In genomic region chr19:14351728-14352340, GRCm38 (mm10) we compare ENCODE assay signal across 23 mouse cellular contexts.
A peak's percentile ranks its signal among the peaks of the same experiment; 100 is the strongest.
DNase-seq lines count a peak whose midpoint lies in the region; ATAC-seq and TF ChIP-seq lines count a peak whose summit lies in the region.
"Had no signal": no experiment of that assay in that cellular context is flagged by ENCODE, and none has a peak within 500 bp of the region (broad histone marks: within the 10 kb centered on the region; RNA-seq: fewer than 3 reads in every experiment).

No protein-coding gene starts in this region.

- H3K36me3 ChIP-seq in spleen, adult 2 months (ENCODE audit: control insufficient read depth, insufficient read depth, low read length) = no peaks in the 10 kb centered on the region
- H3K36me3 ChIP-seq in CH12.LX (replicated peaks in 1 of 2; ENCODE audit: control insufficient read depth in 1 of 2, insufficient read depth in 1 of 2, low read length in 1 of 2) = no peaks in the 10 kb centered on the region
- H3K36me3 ChIP-seq: midbrain, embryonic 15.5 days had no signal

- TF ChIP-seq CTCF in spleen, adult 2 months (IDR thresholded peaks at IDR 0.05; ENCODE audit: extremely low read depth, insufficient read depth, insufficient read length, insufficient replicate concordance) = no peak
- no peak for TF ChIP-seq CTCF in CH12.LX (conservative IDR thresholded peaks at IDR 0.05 in 1 of 2, IDR thresholded peaks at IDR 0.05 in 1 of 2; ENCODE audit: low read depth in 2 of 2, low read length in 2 of 2)

- TF ChIP-seq EP300 in CH12.LX (IDR thresholded peaks at IDR 0.05; ENCODE audit: low read length) = peak; percentile 94

- WGBS in spleen, adult 2 months = 17% methylated on average over 4 of the region's 4 CpGs

- TF ChIP-seq RAD21 in CH12.LX (IDR thresholded peaks at IDR 0.05; ENCODE audit: low read depth, low read length) = no peak; the same call in none of the 2 replicates

- H3K4me2 ChIP-seq in CH12.LX (ENCODE audit: insufficient read depth, low read depth, poor library complexity, severe bottlenecking) = peak overlapping the region; percentile 78
- H3K4me2 ChIP-seq: forebrain, embryonic 13.5 days; midbrain, embryonic 15.5 days had no signal

- peak overlapping the region; percentile 25 for H3K9ac ChIP-seq in CH12.LX (ENCODE audit: insufficient read depth, low read depth)
- H3K9ac ChIP-seq: forebrain, embryonic 13.5 days; midbrain, embryonic 15.5 days had no signal

- H3K27ac ChIP-seq in spleen, adult 2 months (ENCODE audit: insufficient read depth, low read length) = peak overlapping the region; percentile 82
- H3K27ac ChIP-seq in CH12.LX (ENCODE audit: insufficient read depth, low read depth) = peak overlapping the region; percentile 94
- H3K27ac ChIP-seq: forebrain, embryonic 13.5 days; hindbrain, postnatal 0 days; layer of hippocampus, adult 2 months; midbrain, embryonic 15.5 days had no signal

- no peak overlapping the region for H3K4me3 ChIP-seq in spleen, adult 2 months (ENCODE audit: extremely low read depth, insufficient read depth, insufficient read length)
- H3K4me3 ChIP-seq in CH12.LX (replicated peaks in 1 of 3; ENCODE audit: low read depth in 2 of 3, low read length in 2 of 3, poor library complexity in 1 of 3) = no peak overlapping the region
- H3K4me3 ChIP-seq: forebrain, embryonic 13.5 days; layer of hippocampus, adult 2 months; midbrain, embryonic 15.5 days; myocyte had no signal

- in situ Hi-C loops in CH12.LX (cut with MboI; ENCODE audit: low pct_ligation_motif_present, low pct_unique_long_range_greater_than_20kb, low sequenced_read_pairs) = loop anchor here (25.0 kb wide), 1 partner anchor 240 kb away; no protein-coding TSS in a partner anchor

- H3K9me3 ChIP-seq in CH12.LX (replicated peaks; ENCODE audit: low read length) = no peaks in the 10 kb centered on the region
- H3K9me3 ChIP-seq: forebrain, embryonic 13.5 days; midbrain, embryonic 15.5 days had no signal

- peaks cover 10% of the 10 kb centered on the region; the same call in 1 of the 2 replicates for H3K4me1 ChIP-seq in spleen, adult 2 months (ENCODE audit: control insufficient read depth, insufficient read depth, insufficient read length)
- peaks cover 20 to 50% of the 10 kb centered on the region in 2 experiments; a peak in 3 of 4 replicates for H3K4me1 ChIP-seq in CH12.LX (ENCODE audit: control insufficient read depth in 1 of 2, insufficient read depth in 2 of 2)
- H3K4me1 ChIP-seq: forebrain, embryonic 13.5 days; midbrain, embryonic 15.5 days had no signal

- H3K79me2 ChIP-seq in CH12.LX (replicated peaks; ENCODE audit: control insufficient read depth, extremely low read depth, insufficient read depth, poor library complexity, severe bottlenecking) = no peaks in the 10 kb centered on the region

- no peaks in the 10 kb centered on the region for H3K27me3 ChIP-seq in spleen, adult 2 months (ENCODE audit: control insufficient read depth, insufficient read depth, low read length)
- H3K27me3 ChIP-seq in CH12.LX (replicated peaks) = no peaks in the 10 kb centered on the region

- no peak for TF ChIP-seq POLR2A in spleen, adult 2 months (IDR thresholded peaks at IDR 0.05; ENCODE audit: low read depth, low read length)
- no peak; the same call in 1 of the 2 replicates for TF ChIP-seq POLR2A in CH12.LX (IDR thresholded peaks at IDR 0.05; ENCODE audit: low read depth, low read length)

- dilution Hi-C loops in CH12.LX (cut with MboI; ENCODE audit: extremely low pct_ligation_motif_present, extremely low pct_unique_long_range_greater_than_20kb, low sequenced_read_pairs) = no loop called here

- no peak for ATAC-seq in erythroblast, adult 5-6 weeks (replicated peaks; ENCODE audit: low FRiP score, poor library complexity, severe bottlenecking)
- ATAC-seq: forebrain, embryonic 13.5 days; hindbrain, postnatal 0 days; midbrain, embryonic 15.5 days had no signal

- DNase-seq in spleen, adult 2 months (ENCODE audit: low read depth in 1 of 2, low spot score in 2 of 2) = peak; percentile 26 to 52
- DNase-seq in spleen, postnatal 10 days (ENCODE audit: low spot score in 2 of 2) = no peak
- peak; percentile 80 for DNase-seq in CH12.LX (ENCODE audit: extremely low read depth)
- peak; percentile 56 to 70 for DNase-seq in natural killer cell, adult 2 months (ENCODE audit: low spot score in 2 of 2)
- DNase-seq in thymus, postnatal 4 days = peak; percentile 25
- no peak for DNase-seq in cerebellum, adult 18-20 months
- DNase-seq in layer of hippocampus, postnatal 25 days (ENCODE audit: extremely low spot score in 1 of 2, low spot score in 1 of 2) = no peak
- DNase-seq: cerebellum, adult 2 months; cerebellum, postnatal 36 days; gastrocnemius, postnatal 25 days; kidney, adult 8-10 months; kidney, postnatal 14 days; left cerebral cortex, postnatal 4 days; liver; lung, adult 18-20 months; retina, postnatal 1 day; right cerebral cortex, postnatal 4 days had no signal

TF ChIP-seq in CH12.LX, 34 proteins besides CTCF, POLR2A, EP300 and RAD21:
- TF ChIP-seq MAFK (IDR thresholded peaks at IDR 0.05; ENCODE audit: insufficient replicate concordance, low read length) (peak; percentile 70), CHD2 (IDR thresholded peaks at IDR 0.05; ENCODE audit: low read length) (0 out of 2 replicates have a peak, but pooled peaks have one; percentile 40), PAX5 (IDR thresholded peaks at IDR 0.05; ENCODE audit: low read length) (no peak), USF1 (IDR thresholded peaks at IDR 0.05; ENCODE audit: low read depth, low read length) (no peak), RCOR1 (conservative IDR thresholded peaks at IDR 0.05; ENCODE audit: low read depth, low read length) (no peak), ELF1 (IDR thresholded peaks at IDR 0.05; ENCODE audit: low read depth, low read length) (no peak), TCF12 (IDR thresholded peaks at IDR 0.05; ENCODE audit: low read depth, low read length) (0 out of 2 replicates have a peak, but pooled peaks have one; percentile 40), GABPA (IDR thresholded peaks at IDR 0.05; ENCODE audit: insufficient replicate concordance, low read depth, low read length) (no peak), BHLHE40 (IDR thresholded peaks at IDR 0.05; ENCODE audit: low read depth, low read length) (peak; percentile 88), MYC (IDR thresholded peaks at IDR 0.05; ENCODE audit: low read depth, low read length) (peak; percentile 73), KAT2A (IDR thresholded peaks at IDR 0.05; ENCODE audit: insufficient replicate concordance, low read length) (no peak), ZKSCAN1 (IDR thresholded peaks at IDR 0.05; ENCODE audit: borderline replicate concordance, low read depth, low read length) (no peak), POLR2AphosphoS2 (IDR thresholded peaks at IDR 0.05; ENCODE audit: low read depth, low read length) (no peak), CHD1 (IDR thresholded peaks at IDR 0.05; ENCODE audit: low read depth, low read length) (0 out of 2 replicates have a peak, but pooled peaks have one; percentile 46), TBP (conservative IDR thresholded peaks at IDR 0.05; ENCODE audit: low read depth, low read length) (0 out of 2 replicates have a peak, but pooled peaks have one; percentile 24), UBTF (IDR thresholded peaks at IDR 0.05; ENCODE audit: low read depth, low read length) (no peak), E2F4 (IDR thresholded peaks at IDR 0.05; ENCODE audit: insufficient replicate concordance, low read depth, low read length) (no peak), HCFC1 (IDR thresholded peaks at IDR 0.05; ENCODE audit: low read depth, low read length) (no peak), IRF4 (IDR thresholded peaks at IDR 0.05; ENCODE audit: low read depth, low read length) (peak; percentile 90; the same call in 1 of the 2 replicates), ZNF384 (IDR thresholded peaks at IDR 0.05; ENCODE audit: low read depth, low read length) (peak; percentile 67), SIN3A (IDR thresholded peaks at IDR 0.05; ENCODE audit: low read length) (peak; percentile 59), ETS1 (conservative IDR thresholded peaks at IDR 0.05; ENCODE audit: low read depth, low read length) (peak; percentile 78), NELFE (IDR thresholded peaks at IDR 0.05; ENCODE audit: low read depth, low read length) (no peak), MEF2A (IDR thresholded peaks at IDR 0.05; ENCODE audit: borderline replicate concordance, low read depth, low read length) (peak; percentile 89), NRF1 (IDR thresholded peaks at IDR 0.05; ENCODE audit: low read depth, low read length) (no peak), ZMIZ1 (IDR thresholded peaks at IDR 0.05; ENCODE audit: low read depth, low read length) (no peak), SMC3 (IDR thresholded peaks at IDR 0.05; ENCODE audit: low read depth, low read length) (0 out of 2 replicates have a peak, but pooled peaks have one; percentile 1), ZC3H11A (IDR thresholded peaks at IDR 0.05; ENCODE audit: low read depth, low read length) (no peak), JUN (IDR thresholded peaks at IDR 0.05; ENCODE audit: insufficient read depth, low read depth, low read length) (peak; percentile 86), USF2 (conservative IDR thresholded peaks at IDR 0.05; ENCODE audit: low read depth, low read length) (no peak), JUND (conservative IDR thresholded peaks at IDR 0.05; ENCODE audit: low read depth, low read length) (peak; percentile 91), MAZ (IDR thresholded peaks at IDR 0.05; ENCODE audit: low read depth, low read length) (0 out of 2 replicates have a peak, but pooled peaks have one; percentile 58), MAX (IDR thresholded peaks at IDR 0.05; ENCODE audit: low read length) (no peak), MXI1 (IDR thresholded peaks at IDR 0.05; ENCODE audit: low read depth, low read length) (no peak)

Comparison
In these comparisons a context has a peak if more than half of its experiments do, and no peak if none do; other contexts are left out.
1. DNase-seq: peak in spleen, adult 2 months (2 of 2), CH12.LX (single experiment), natural killer cell, adult 2 months (2 of 2) and thymus, postnatal 4 days (single experiment); none in spleen, postnatal 10 days (0 of 2), cerebellum, adult 18-20 months (0 of 2) and layer of hippocampus, postnatal 25 days (0 of 2).